Mouse (Mus musculus): ENCODE measurements around the gene 2310061I04Rik. TPM values are rescaled to one million over a fixed set of nuclear protein-coding genes. Genes with fewer than 3 reads are reported as not detected.

2310061I04Rik gene
- polyA plus RNA-seq, 1 experiment from 2014 or later = 50.5 TPM

DNA sequence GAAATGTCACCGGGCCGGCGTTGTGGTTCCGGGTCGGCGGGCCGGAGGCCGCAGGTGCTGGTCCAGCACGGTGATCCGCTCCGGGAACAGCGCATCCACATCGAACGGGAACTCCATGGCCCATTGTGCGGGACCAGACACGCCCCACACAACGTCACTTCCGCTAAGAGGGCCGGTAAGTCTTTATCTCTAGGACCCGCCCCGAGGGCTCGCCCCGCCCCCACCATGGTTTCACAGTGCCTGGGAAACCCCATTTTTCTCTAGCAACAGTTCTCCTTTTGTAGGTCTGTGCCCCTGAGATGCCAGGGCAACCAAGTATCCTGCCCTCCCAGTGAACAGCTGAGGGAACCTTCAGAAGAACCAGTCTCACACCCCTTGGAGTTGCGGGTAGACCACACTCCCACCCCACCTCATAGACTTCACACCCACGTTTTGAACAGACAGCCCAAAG, 12.7 kb upstream of the 2310061I04Rik start, which contains the start of gene Atat1:
Atat1 (minus strand) TSS at position 157 of the 451 bp plus-strand sequence.
- H3K9me3 ChIP-seq = no peaks in the 10 kb centered on the region
- peak within 1 kb of the TSS; percentile 90 for H3K9ac ChIP-seq
- peak; percentile 91 for ATAC-seq (ENCODE audit: low read depth)
- peaks cover 57% of the 10 kb centered on the region for H3K36me3 ChIP-seq
- peak within 1 kb of the TSS; percentile 90 for H3K27ac ChIP-seq (replicated peaks)
- H3K4me3 ChIP-seq = peak within 1 kb of the TSS; percentile 61
- H3K4me1 ChIP-seq (replicated peaks) = peaks cover 39% of the 10 kb centered on the region
- WGBS = 3% methylated on average over 25 of the region's 25 CpGs
- H3K27me3 ChIP-seq = no peaks in the 10 kb centered on the region
- H3K4me2 ChIP-seq = peak within 1 kb of the TSS; percentile 76

DNA sequence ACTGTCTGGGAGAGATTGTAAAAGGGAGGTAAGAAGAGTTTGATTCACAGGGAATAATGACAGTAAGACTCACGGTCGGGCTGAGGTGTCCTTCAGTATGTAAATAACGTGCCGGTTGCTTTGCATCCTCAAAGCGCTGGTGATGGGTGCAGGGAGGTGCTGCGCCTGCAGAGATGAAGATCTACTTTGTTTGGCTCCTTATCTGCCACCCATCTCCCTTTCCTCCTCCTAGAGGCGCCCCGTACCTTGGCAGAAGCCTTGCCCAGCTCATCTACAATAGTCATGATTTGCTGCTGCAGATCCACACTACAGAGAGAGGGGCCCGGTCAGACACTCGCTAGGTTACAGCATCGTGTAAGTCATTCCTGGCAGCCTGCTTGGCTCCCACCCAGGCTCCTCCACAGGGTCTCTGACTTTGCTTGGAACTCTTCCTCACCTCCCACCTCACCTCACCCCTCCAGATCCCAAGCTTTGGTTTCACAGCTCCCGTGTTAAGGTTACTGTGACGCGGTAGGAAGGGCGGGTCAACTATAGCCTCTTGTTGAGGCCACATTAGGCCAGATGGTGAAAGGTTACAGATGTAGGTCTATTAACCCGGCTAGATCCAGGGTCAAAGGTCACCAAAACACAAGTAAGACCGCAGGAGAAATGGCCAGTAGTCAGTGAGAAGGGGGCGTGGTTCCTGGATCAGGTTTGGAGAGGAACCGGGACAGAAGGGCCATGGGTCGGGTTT, 12.1 kb upstream of the 2310061I04Rik start:
- Histone ChIP-seq H3K4me3 (peak overlapping the region; percentile 61), H3K4me2 (peak overlapping the region; percentile 76), H3K27ac (replicated peaks) (peak overlapping the region; percentile 90), H3K9me3 (no peaks in the 10 kb centered on the region), H3K4me1 (replicated peaks) (peaks cover 37% of the 10 kb centered on the region), H3K36me3 (peaks cover 62% of the 10 kb centered on the region), H3K9ac (peak overlapping the region; percentile 90), H3K27me3 (no peaks in the 10 kb centered on the region)
- 20% methylated on average over 20 of the region's 20 CpGs for WGBS
- ATAC-seq (ENCODE audit: low read depth) = peak; percentile 55

DNA sequence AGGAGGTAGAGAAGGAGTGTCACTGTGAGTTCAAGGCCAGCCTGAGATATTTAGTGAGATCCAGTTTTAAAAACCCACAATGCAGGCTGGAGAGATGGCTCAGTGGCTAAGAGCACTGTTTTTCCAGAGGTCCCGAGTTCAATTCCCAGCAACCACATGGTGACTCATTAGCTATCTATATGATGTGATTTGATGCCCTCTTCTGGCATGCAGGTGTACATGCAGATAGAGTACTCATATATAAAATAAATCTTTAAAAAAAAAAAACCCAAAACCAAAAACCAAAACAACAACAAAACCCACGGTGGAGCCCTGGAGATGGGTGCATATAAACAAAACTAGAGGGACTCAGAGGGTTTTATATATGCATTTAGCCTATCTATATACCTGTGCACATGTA, 10.4 kb upstream of the 2310061I04Rik start:
- H3K9ac ChIP-seq = peak overlapping the region; percentile 90; the same call in 1 of the 2 replicates
- H3K4me3 ChIP-seq = peak overlapping the region; percentile 61
- ATAC-seq (ENCODE audit: low read depth) = no peak
- peak overlapping the region; percentile 76 for H3K4me2 ChIP-seq
- H3K4me1 ChIP-seq (replicated peaks) = peaks cover 37% of the 10 kb centered on the region
- 74% methylated on average over 2 of the region's 2 CpGs for whole genome bisulfite sequencing
- H3K27ac ChIP-seq (replicated peaks) = no peak overlapping the region
- H3K36me3 ChIP-seq = peaks cover 64% of the 10 kb centered on the region
- H3K27me3 ChIP-seq = no peaks in the 10 kb centered on the region
- H3K9me3 ChIP-seq = no peaks in the 10 kb centered on the region

DNA sequence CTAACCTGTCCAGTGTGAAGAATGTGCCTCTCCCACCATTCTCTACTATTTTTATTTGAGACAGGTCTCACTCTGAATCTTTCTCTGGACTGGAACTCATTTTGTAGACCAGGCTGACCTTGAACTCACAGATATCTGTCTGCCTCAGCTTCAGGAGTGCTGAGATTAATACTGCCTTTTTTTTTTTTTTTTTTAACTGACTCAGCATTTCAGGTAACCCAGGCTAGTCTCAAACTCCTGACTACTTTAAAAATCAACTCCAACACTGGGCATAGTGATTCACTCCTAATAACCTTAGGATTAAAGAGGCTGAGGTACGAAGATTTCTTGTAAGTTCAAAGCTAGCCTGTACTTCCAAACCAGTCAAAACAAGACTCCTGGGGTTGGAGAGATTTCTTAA, 8.4 kb upstream of the 2310061I04Rik start:
- no peak overlapping the region for H3K4me2 ChIP-seq
- H3K9me3 ChIP-seq = no peaks in the 10 kb centered on the region
- no peak overlapping the region for H3K9ac ChIP-seq
- no peak overlapping the region for H3K27ac ChIP-seq (replicated peaks)
- peaks cover 77% of the 10 kb centered on the region for H3K36me3 ChIP-seq
- no peak for ATAC-seq (ENCODE audit: low read depth)
- H3K4me1 ChIP-seq (replicated peaks) = peaks cover 37% of the 10 kb centered on the region
- H3K27me3 ChIP-seq = no peaks in the 10 kb centered on the region
- 98% methylated on average over 1 of the region's 1 CpGs for WGBS
- no peak overlapping the region for H3K4me3 ChIP-seq

DNA sequence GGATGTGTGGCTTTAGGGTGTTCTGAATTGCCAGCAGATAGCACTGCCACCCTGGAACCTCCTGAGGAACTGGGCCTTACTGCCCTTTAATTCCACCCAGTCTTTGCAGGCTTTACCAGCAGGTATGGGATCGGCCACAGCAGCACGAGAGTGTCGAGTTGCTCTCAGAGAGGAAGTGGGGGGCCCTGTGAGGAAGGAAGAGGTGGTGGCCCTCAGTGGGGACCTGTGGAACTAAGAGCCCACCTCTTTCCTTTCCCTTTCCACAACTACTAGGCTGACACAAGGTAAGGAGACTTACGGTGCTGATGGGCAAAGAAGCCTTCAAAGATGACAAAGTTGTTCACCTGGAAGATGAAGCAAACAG, 6.7 kb upstream of the 2310061I04Rik start:
- no peak overlapping the region for H3K4me2 ChIP-seq
- H3K9ac ChIP-seq = no peak overlapping the region
- no peak overlapping the region for H3K4me3 ChIP-seq
- H3K27me3 ChIP-seq = no peaks in the 10 kb centered on the region
- WGBS = 87% methylated on average over 4 of the region's 4 CpGs
- H3K36me3 ChIP-seq = peaks cover 93% of the 10 kb centered on the region
- no peaks in the 10 kb centered on the region for H3K9me3 ChIP-seq
- peaks cover 29% of the 10 kb centered on the region for H3K4me1 ChIP-seq (replicated peaks)
- no peak for ATAC-seq (ENCODE audit: low read depth)
- no peak overlapping the region for H3K27ac ChIP-seq (replicated peaks)

DNA sequence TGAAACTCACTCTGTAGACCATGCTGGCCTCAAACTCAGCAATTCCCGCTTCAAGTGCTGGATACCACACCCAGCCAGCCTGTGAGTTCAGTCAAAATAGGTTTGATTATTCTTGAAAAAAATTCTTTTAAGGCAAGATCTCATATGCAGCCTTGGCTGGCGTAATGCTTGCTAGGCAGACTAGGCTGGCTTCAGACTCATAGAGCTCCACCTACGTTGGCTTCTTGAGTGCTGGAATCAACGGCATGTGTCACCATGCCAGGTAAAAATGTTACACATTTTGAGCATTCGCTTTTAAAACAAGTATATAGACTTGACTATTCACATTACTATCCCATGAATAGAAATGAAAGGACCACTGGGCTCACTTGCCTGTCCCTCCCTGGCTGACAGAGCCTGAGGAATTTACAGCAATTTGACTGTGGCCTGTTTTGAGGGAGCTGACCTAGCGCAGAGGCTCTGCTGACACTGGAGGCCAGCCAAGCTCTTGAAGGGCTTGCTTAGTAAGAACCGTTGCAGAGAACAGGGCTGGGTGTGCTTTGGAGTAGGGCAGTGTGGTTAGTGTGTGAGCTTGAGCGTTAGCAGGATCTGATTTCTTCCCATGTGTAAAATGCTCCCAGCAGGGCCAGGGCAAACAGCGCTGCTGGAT, 6.2 kb upstream of the 2310061I04Rik start:
- WGBS = 90% methylated on average over 9 of the region's 9 CpGs
- H3K27ac ChIP-seq (replicated peaks) = no peak overlapping the region
- no peak for ATAC-seq (ENCODE audit: low read depth)

DNA sequence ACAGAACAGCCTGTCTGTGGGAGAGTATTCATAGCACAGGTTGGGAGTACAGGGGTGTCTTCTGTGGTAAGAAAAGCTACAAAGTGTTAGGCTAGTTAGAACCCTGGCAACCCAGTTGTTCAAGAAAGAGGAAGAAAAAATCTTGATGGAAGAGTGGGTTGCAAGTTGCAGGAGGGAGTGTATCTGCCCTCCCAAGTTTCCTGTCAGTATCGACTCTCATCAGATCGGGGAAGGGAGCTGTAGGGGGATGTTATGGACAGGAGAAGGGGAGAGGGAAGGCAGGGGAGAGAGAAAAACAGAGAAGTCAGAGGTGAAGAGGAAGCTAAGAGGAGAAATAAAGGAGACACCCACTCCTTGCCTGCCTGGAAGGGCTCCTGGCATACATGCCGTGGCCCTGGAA, 3.4 kb upstream of the 2310061I04Rik start:
- 83% methylated on average over 3 of the region's 3 CpGs for WGBS
- Histone ChIP-seq H3K4me2 (no peak overlapping the region), H3K9ac (no peak overlapping the region), H3K4me1 (replicated peaks) (peaks cover 17% of the 10 kb centered on the region), H3K27ac (replicated peaks) (no peak overlapping the region), H3K9me3 (no peaks in the 10 kb centered on the region), H3K4me3 (no peak overlapping the region), H3K36me3 (peaks cover 78% of the 10 kb centered on the region), H3K27me3 (no peaks in the 10 kb centered on the region)
- no peak for ATAC-seq (ENCODE audit: low read depth)

More for the DNA sequence above, 6.2 kb upstream of the 2310061I04Rik start:
- no peak overlapping the region for H3K4me2 ChIP-seq
- H3K36me3 ChIP-seq = peaks cover 95% of the 10 kb centered on the region
- no peaks in the 10 kb centered on the region for H3K27me3 ChIP-seq
- H3K9me3 ChIP-seq = no peaks in the 10 kb centered on the region
- H3K9ac ChIP-seq = no peak overlapping the region
- H3K4me1 ChIP-seq (replicated peaks) = peaks cover 24% of the 10 kb centered on the region
- H3K4me3 ChIP-seq = no peak overlapping the region

DNA sequence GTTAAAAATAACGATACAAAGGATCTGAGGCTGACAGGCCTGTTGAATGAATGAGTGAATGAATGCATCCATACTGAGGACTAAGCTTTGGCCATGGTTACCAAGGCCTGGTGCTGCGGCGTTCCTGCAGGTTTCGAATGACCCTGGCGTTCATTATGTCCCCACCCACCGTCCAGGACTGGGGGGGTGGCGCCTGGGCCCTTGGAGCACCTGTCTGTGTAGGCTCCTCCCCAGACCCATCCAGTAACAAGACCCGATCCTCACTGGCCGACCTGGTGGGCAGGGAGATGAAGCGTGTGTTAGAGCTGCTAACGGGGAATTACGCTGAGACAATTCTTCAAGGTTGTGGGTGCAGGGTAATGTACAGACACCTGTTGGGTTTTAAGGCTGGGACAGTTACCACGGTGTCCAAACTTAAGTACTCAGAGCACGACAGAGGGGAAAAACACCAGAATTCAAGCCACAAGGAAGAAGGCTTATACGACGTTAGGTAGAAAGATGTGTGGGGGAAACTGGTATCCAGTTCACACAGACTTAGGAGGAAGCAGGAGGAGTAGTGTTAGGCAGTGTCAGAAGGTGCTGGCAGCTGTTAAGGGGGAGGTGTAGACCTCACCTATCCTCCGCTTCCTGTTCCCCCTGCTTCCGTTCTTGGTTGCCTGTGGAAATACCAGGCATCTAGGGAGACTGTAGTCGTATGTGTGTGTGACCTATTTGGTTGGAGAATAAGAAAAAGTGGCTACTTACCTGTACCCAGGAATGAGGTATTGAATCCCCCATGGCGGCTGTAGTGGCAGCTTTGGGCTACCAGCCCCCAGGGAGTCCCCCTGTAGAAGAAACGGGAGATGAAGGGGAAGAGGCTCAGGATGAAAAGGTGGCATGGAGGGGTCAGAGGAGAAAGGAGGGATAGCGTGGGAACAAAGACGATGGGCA, 678 bp upstream of the 2310061I04Rik start:
- H3K9me3 ChIP-seq = no peaks in the 10 kb centered on the region
- H3K4me1 ChIP-seq (replicated peaks) = peaks cover 20% of the 10 kb centered on the region
- peak; percentile 49 for ATAC-seq (ENCODE audit: low read depth)
- peak overlapping the region; percentile 93 for H3K4me2 ChIP-seq
- peaks cover 69% of the 10 kb centered on the region for H3K36me3 ChIP-seq
- H3K27me3 ChIP-seq = no peaks in the 10 kb centered on the region
- H3K9ac ChIP-seq = peak overlapping the region; percentile 85
- peak overlapping the region; percentile 97 for H3K27ac ChIP-seq (replicated peaks)
- 45% methylated on average over 23 of the region's 23 CpGs for WGBS
- H3K4me3 ChIP-seq = peak overlapping the region; percentile 64

DNA sequence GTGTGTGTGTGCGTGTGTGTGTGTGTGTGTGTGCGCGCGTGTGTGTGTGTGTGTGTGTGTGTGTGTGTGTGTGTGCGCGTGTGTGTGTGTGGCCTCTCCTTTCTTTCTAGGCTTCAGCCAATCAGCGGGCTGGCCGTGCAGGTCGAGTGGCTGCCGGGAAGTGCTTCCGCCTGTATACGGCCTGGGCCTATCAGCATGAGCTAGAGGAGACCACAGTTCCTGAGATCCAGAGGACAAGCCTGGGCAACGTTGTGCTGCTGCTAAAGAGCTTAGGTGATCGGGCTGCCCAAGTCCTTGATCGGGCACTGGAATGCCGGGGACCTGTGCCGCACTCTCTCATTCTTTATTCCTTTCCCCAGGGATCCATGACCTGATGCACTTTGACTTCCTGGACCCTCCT, 9.5 kb downstream of the 2310061I04Rik start:
- H3K9ac ChIP-seq = no peak overlapping the region
- H3K4me2 ChIP-seq = no peak overlapping the region
- peaks cover 98% of the 10 kb centered on the region for H3K36me3 ChIP-seq
- no peaks in the 10 kb centered on the region for H3K27me3 ChIP-seq
- no peaks in the 10 kb centered on the region for H3K4me1 ChIP-seq (replicated peaks)
- H3K4me3 ChIP-seq = no peak overlapping the region
- ATAC-seq (ENCODE audit: low read depth) = no peak
- 86% methylated on average over 11 of the region's 17 CpGs for WGBS
- H3K9me3 ChIP-seq = no peaks in the 10 kb centered on the region
- no peak overlapping the region for H3K27ac ChIP-seq (replicated peaks)

DNA sequence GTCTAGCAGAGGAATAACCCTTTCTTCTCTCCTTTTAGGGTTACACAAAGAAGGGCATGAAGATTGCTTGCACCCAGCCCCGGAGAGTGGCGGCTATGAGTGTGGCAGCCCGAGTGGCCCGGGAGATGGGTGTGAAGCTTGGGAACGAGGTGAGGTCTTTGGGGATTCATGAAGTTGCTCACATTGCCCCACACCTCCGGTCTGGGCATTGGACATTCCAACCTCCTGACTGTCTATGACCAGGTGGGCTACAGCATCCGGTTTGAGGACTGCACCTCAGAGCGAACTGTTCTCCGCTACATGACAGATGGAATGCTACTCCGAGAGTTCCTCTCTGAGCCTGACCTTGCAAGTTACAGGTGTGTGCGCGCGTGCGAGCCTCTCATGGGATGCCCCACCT, 13.5 kb downstream of the 2310061I04Rik start:
- H3K27me3 ChIP-seq = no peaks in the 10 kb centered on the region
- peaks cover 15% of the 10 kb centered on the region for H3K4me1 ChIP-seq (replicated peaks)
- H3K4me3 ChIP-seq = no peak overlapping the region
- no peaks in the 10 kb centered on the region for H3K9me3 ChIP-seq
- H3K36me3 ChIP-seq = peaks cover 74% of the 10 kb centered on the region
- 93% methylated on average over 14 of the region's 14 CpGs for WGBS
- H3K4me2 ChIP-seq = no peak overlapping the region
- H3K27ac ChIP-seq (replicated peaks) = no peak overlapping the region
- no peak overlapping the region for H3K9ac ChIP-seq
- no peak for ATAC-seq (ENCODE audit: low read depth)

DNA sequence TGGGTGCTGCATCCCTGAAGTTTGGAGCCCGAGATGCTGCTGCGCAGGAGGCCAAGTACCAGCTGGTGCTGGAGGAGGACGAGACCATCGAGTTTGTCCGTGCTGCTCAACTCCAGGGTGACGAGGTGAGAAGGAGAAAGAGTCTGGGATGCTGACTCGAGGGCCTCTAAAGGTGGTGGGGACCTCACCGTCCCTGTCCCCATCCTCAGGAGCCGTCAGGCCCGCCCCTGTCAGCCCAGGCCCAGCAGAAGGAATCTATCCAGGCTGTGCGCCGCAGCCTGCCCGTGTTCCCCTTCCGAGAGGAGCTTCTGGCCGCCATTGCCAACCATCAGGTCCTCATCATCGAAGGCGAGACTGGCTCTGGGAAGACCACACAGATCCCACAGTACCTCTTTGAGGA, 14.3 kb downstream of the 2310061I04Rik start:
- Histone ChIP-seq H3K9me3 (no peaks in the 10 kb centered on the region), H3K4me3 (no peak overlapping the region), H3K4me1 (replicated peaks) (peaks cover 15% of the 10 kb centered on the region), H3K9ac (no peak overlapping the region), H3K4me2 (no peak overlapping the region), H3K27ac (replicated peaks) (no peak overlapping the region), H3K27me3 (no peaks in the 10 kb centered on the region), H3K36me3 (peaks cover 67% of the 10 kb centered on the region)
- 96% methylated on average over 17 of the region's 17 CpGs for WGBS
- no peak for ATAC-seq (ENCODE audit: low read depth)
